33 mouse cellular contexts compared by ENCODE assay signal in the genomic region with DNA sequence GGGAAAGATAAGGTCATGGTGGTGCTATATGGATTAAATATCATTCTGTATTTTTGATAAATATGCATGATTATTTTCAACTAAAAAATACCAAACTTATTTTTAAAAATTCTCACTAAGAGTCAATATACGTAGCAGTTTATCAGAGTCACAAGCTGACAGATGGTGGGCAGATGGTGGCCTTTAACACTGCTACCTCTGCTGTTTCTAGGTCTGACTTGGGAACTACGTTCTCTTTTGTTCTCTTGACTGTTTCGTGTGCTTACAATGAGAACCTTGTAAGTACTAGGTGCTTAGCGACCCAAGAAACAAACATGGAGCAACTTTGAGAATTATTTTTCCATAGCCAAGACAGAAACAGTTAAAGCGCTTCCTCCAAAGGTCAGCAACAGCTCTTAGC.
DNase-seq lines count a peak whose midpoint lies in the region; ATAC-seq and TF ChIP-seq lines count a peak whose summit lies in the region.
"Had no signal": no experiment of that assay in that cellular context is flagged by ENCODE, and none has a peak within 500 bp of the region (broad histone marks: within the 10 kb centered on the region; RNA-seq: fewer than 3 reads in every experiment).

No protein-coding gene starts in this region.

- peak; percentile 93 for ATAC-seq in cerebellum, adult (ENCODE audit: insufficient number of reproducible peaks, low FRiP score, low TSS enrichment)
- ATAC-seq in midbrain, postnatal 0 days (ENCODE audit: low FRiP score) = no peak
- ATAC-seq in midbrain, embryonic 15.5 days (replicated peaks) = no peak
- no peak for ATAC-seq in inflammation-experienced regulatory T-cells, adult 6 months
- ATAC-seq: forebrain, embryonic 16.5 days; lung, postnatal 0 days; midbrain, embryonic 13.5 days; Patski had no signal

- no peaks in the 10 kb centered on the region for H3K4me1 ChIP-seq in midbrain, postnatal 0 days (ENCODE audit: insufficient read depth, low read length)
- H3K4me1 ChIP-seq in midbrain, embryonic 15.5 days = no peaks in the 10 kb centered on the region
- H3K4me1 ChIP-seq: embryonic facial prominence, embryonic 12.5 days; forebrain, embryonic 10.5 days; heart, embryonic 12.5 days; kidney, embryonic 15.5 days; limb, embryonic 15.5 days; liver, embryonic 13.5 days; megakaryocyte, embryonic 14.5 days; midbrain, embryonic 13.5 days; neural tube, embryonic 15.5 days; stomach, embryonic 15.5 days had no signal

- no peak overlapping the region for H3K4me3 ChIP-seq in midbrain, postnatal 0 days (ENCODE audit: low read depth, low read length)
- no peak overlapping the region for H3K4me3 ChIP-seq in midbrain, embryonic 15.5 days
- H3K4me3 ChIP-seq: embryonic facial prominence, embryonic 12.5 days; forebrain, embryonic 10.5 days; heart, adult 2 months; heart, embryonic 12.5 days; kidney, embryonic 15.5 days; limb, embryonic 15.5 days; liver, embryonic 13.5 days; megakaryocyte, embryonic 14.5 days; midbrain, embryonic 13.5 days; neural tube, embryonic 15.5 days; stomach, embryonic 15.5 days had no signal

- TF ChIP-seq CTCF in midbrain, postnatal 0 days (IDR thresholded peaks at IDR 0.05) = no peak

- H3K9me3 ChIP-seq in midbrain, postnatal 0 days (ENCODE audit: low read length) = no peaks in the 10 kb centered on the region
- H3K9me3 ChIP-seq in midbrain, embryonic 15.5 days = no peaks in the 10 kb centered on the region
- H3K9me3 ChIP-seq: embryonic facial prominence, embryonic 12.5 days; forebrain, embryonic 10.5 days; G1E; heart, embryonic 12.5 days; kidney, embryonic 15.5 days; limb, embryonic 15.5 days; liver, embryonic 13.5 days; midbrain, embryonic 13.5 days; neural tube, embryonic 15.5 days; stomach, embryonic 15.5 days had no signal

- no peak overlapping the region for H3K27ac ChIP-seq in midbrain, postnatal 0 days (ENCODE audit: low read depth, low read length)
- no peak overlapping the region for H3K27ac ChIP-seq in midbrain, embryonic 15.5 days
- H3K27ac ChIP-seq: embryonic facial prominence, embryonic 12.5 days; forebrain, embryonic 10.5 days; heart, adult 2 months; hindbrain, embryonic 14.5 days; kidney, embryonic 15.5 days; limb, embryonic 15.5 days; liver, embryonic 13.5 days; midbrain, embryonic 13.5 days; neural tube, embryonic 15.5 days; stomach, embryonic 15.5 days had no signal

- no peaks in the 10 kb centered on the region for H3K36me3 ChIP-seq in midbrain, postnatal 0 days (ENCODE audit: insufficient read depth, low read length)
- H3K36me3 ChIP-seq in midbrain, embryonic 15.5 days (replicated peaks) = no peaks in the 10 kb centered on the region
- H3K36me3 ChIP-seq: embryonic facial prominence, embryonic 12.5 days; forebrain, embryonic 10.5 days; G1E; heart, embryonic 12.5 days; kidney, embryonic 15.5 days; limb, embryonic 15.5 days; liver, embryonic 13.5 days; midbrain, embryonic 13.5 days; neural tube, embryonic 15.5 days; stomach, embryonic 15.5 days had no signal

- no peaks in the 10 kb centered on the region for H3K27me3 ChIP-seq in midbrain, postnatal 0 days (ENCODE audit: insufficient read depth, low read length)
- no peaks in the 10 kb centered on the region for H3K27me3 ChIP-seq in midbrain, embryonic 15.5 days (replicated peaks)
- H3K27me3 ChIP-seq: embryonic facial prominence, embryonic 12.5 days; heart, embryonic 12.5 days; kidney, embryonic 15.5 days; limb, embryonic 15.5 days; liver, embryonic 13.5 days; megakaryocyte, embryonic 14.5 days; midbrain, embryonic 13.5 days; neural tube, embryonic 15.5 days; stomach, embryonic 15.5 days had no signal

- WGBS in midbrain, postnatal 0 days = 83% methylated on average over 5 of the region's 5 CpGs
- WGBS in midbrain, embryonic 15.5 days = 74% methylated on average over 5 of the region's 5 CpGs

- DNase-seq in cerebellum, postnatal 4 days (ENCODE audit: low spot score in 2 of 2) = no peak
- DNase-seq in midbrain, postnatal 0 days (ENCODE audit: low spot score) = peak; percentile 5
- DNase-seq in cerebellum, adult 9-11 months = peak; percentile 75
- DNase-seq in mesoderm, embryonic 11.5 days (ENCODE audit: low read depth, low spot score) = peak; percentile 8
- no peak for DNase-seq in adipocyte (ENCODE audit: low spot score)
- DNase-seq: adrenal gland, postnatal 36 days; heart, adult 2 months; kidney, adult 11 months; kidney, postnatal 25 days; liver, embryonic 13.5 days; lung, adult 18-20 months; lung, postnatal 4 days; retina, postnatal 1 day; right cerebral cortex, postnatal 14 days; thymus, adult 18-20 months; thymus, postnatal 25 days had no signal

- H3K4me2 ChIP-seq in midbrain, postnatal 0 days (ENCODE audit: low read depth, low read length, poor library complexity, severe bottlenecking) = no peak overlapping the region
- no peak overlapping the region for H3K4me2 ChIP-seq in midbrain, embryonic 15.5 days
- H3K4me2 ChIP-seq: embryonic facial prominence, embryonic 12.5 days; heart, embryonic 12.5 days; hindbrain, embryonic 14.5 days; kidney, embryonic 15.5 days; limb, embryonic 15.5 days; liver, embryonic 13.5 days; midbrain, embryonic 13.5 days; neural tube, embryonic 15.5 days; stomach, embryonic 15.5 days had no signal

- H3K9ac ChIP-seq in midbrain, postnatal 0 days (replicated peaks; ENCODE audit: low read length, poor library complexity, severe bottlenecking) = no peak overlapping the region
- H3K9ac ChIP-seq in midbrain, embryonic 15.5 days = no peak overlapping the region
- H3K9ac ChIP-seq: embryonic facial prominence, embryonic 12.5 days; heart, embryonic 12.5 days; hindbrain, embryonic 14.5 days; kidney, embryonic 15.5 days; limb, embryonic 15.5 days; liver, embryonic 13.5 days; midbrain, embryonic 13.5 days; neural tube, embryonic 15.5 days; stomach, embryonic 15.5 days had no signal

Comparison
In these comparisons a context has a peak if more than half of its experiments do, and no peak if none do; other contexts are left out.
1. DNase-seq: peak in midbrain, postnatal 0 days (single experiment), cerebellum, adult 9-11 months (single experiment) and mesoderm, embryonic 11.5 days (single experiment); none in cerebellum, postnatal 4 days (0 of 2) and adipocyte (single experiment).